Mouse (Mus musculus): ENCODE results near the gene Kif17. TPM values are rescaled to one million over a fixed set of nuclear protein-coding genes. Genes with fewer than 3 reads are reported as not detected.
A peak's percentile ranks its signal among the peaks of the same experiment; 100 is the strongest.

The Kif17 gene
- total and polyA plus RNA-seq, 3 experiments = 0.54 to 2.5 TPM; not detected in 1

- Histone ChIP-seq H3K4me3 (ENCODE audit: control insufficient read depth in 1 of 2, insufficient read depth in 1 of 2, low read depth in 2 of 2, low read length in 2 of 2) (peak overlapping the region; percentile 88 to 97), H3K27ac (ENCODE audit: control insufficient read depth, low read depth, low read length) (peak overlapping the region; percentile 74), H3K79me2 (ENCODE audit: control insufficient read depth, insufficient read depth, low read length, poor library complexity) (peaks cover 35% of the 10 kb centered on the region), H3K9ac (ENCODE audit: control insufficient read depth, low read depth, low read length, poor library complexity, severe bottlenecking) (peak overlapping the region; percentile 97), H3K4me1 (ENCODE audit: control insufficient read depth in 1 of 2, insufficient read depth in 2 of 2, low read length in 2 of 2) (peaks cover 7 to 14% of the 10 kb centered on the region in 2 experiments), H3K36me3 (ENCODE audit: control insufficient read depth in 1 of 2, insufficient read depth in 2 of 2, low read length in 2 of 2) (peaks cover 14 to 17% of the 10 kb centered on the region in 2 experiments), H3K27me3 (ENCODE audit: control insufficient read depth in 1 of 2, insufficient read depth in 2 of 2, low read length in 2 of 2) (no peaks in the 10 kb centered on the region), H3K9me3 (replicated peaks; ENCODE audit: insufficient read depth, low read length) (no peaks in the 10 kb centered on the region)
- TF ChIP-seq CHD2 (IDR thresholded peaks at IDR 0.05; ENCODE audit: low read length) (peak; percentile 31; the same call in 1 of the 2 replicates), MAX (IDR thresholded peaks at IDR 0.05; ENCODE audit: low read length) (peak; percentile 59; the same call in 1 of the 2 replicates), SIN3A (IDR thresholded peaks at IDR 0.05; ENCODE audit: low read length) (peak; percentile 85; the same call in 1 of the 2 replicates), RAD21 (IDR thresholded peaks at IDR 0.05; ENCODE audit: low read depth, low read length) (no peak), NELFE (IDR thresholded peaks at IDR 0.05; ENCODE audit: low read depth, low read length) (peak; percentile 90), BHLHE40 (IDR thresholded peaks at IDR 0.05; ENCODE audit: borderline replicate concordance, low read depth, low read length) (no peak), USF1 (IDR thresholded peaks at IDR 0.05; ENCODE audit: low read depth, low read length) (peak; percentile 32; the same call in 1 of the 2 replicates), CTCF (IDR thresholded peaks at IDR 0.05 in 2 of 3, conservative IDR thresholded peaks at IDR 0.05 in 1 of 3; ENCODE audit: control insufficient read depth in 1 of 3, insufficient read depth in 1 of 3, low read depth in 2 of 3, low read length in 3 of 3, poor library complexity in 1 of 3, severe bottlenecking in 1 of 3) (no peak; a peak in 1 of 6 replicates), MAZ (IDR thresholded peaks at IDR 0.05; ENCODE audit: low read depth, low read length) (peak; percentile 50; the same call in 1 of the 2 replicates), CHD1 (IDR thresholded peaks at IDR 0.05; ENCODE audit: low read depth, low read length) (no peak), MXI1 (IDR thresholded peaks at IDR 0.05; ENCODE audit: low read depth, low read length) (peak; percentile 63), POLR2A (IDR thresholded peaks at IDR 0.05; ENCODE audit: control insufficient read depth in 1 of 2, insufficient read depth in 1 of 2, low read depth in 1 of 2, low read length in 2 of 2, poor library complexity in 1 of 2) (peak in 1 of 2 experiments; percentile 53; a peak in 2 of 4 replicates), TAL1 (IDR thresholded peaks at IDR 0.05; ENCODE audit: low read length) (no peak), HCFC1 (IDR thresholded peaks at IDR 0.05; ENCODE audit: low read depth, low read length) (peak; percentile 89), MEF2A (IDR thresholded peaks at IDR 0.05; ENCODE audit: extremely low read depth, insufficient replicate concordance, low read depth, low read length, poor library complexity, severe bottlenecking) (no peak), SMC3 (IDR thresholded peaks at IDR 0.05; ENCODE audit: low read depth, low read length) (no peak), ZC3H11A (IDR thresholded peaks at IDR 0.05; ENCODE audit: low read depth, low read length) (no peak), NRF1 (IDR thresholded peaks at IDR 0.05; ENCODE audit: insufficient read depth, low read depth, low read length, poor library complexity, severe bottlenecking) (peak; percentile 94), ELF1 (IDR thresholded peaks at IDR 0.05; ENCODE audit: low read depth, low read length) (peak; percentile 80), ZKSCAN1 (IDR thresholded peaks at IDR 0.05; ENCODE audit: low read depth, low read length) (no peak), POLR2AphosphoS5 (IDR thresholded peaks at IDR 0.05; ENCODE audit: borderline replicate concordance, low read depth, low read length) (no peak), E2F4 (IDR thresholded peaks at IDR 0.05; ENCODE audit: borderline replicate concordance, low read depth, low read length) (no peak), MYC (IDR thresholded peaks at IDR 0.05; ENCODE audit: low read depth, low read length) (no peak), POLR2AphosphoS2 (IDR thresholded peaks at IDR 0.05; ENCODE audit: low read length) (no peak; the same call in 1 of the 2 replicates), USF2 (IDR thresholded peaks at IDR 0.05; ENCODE audit: borderline replicate concordance in 1 of 2, insufficient read depth in 1 of 2, low read depth in 1 of 2, low read length in 2 of 2) (no peak), TCF12 (IDR thresholded peaks at IDR 0.05; ENCODE audit: low read depth, low read length) (peak; percentile 34), GABPA (IDR thresholded peaks at IDR 0.05; ENCODE audit: low read depth, low read length) (no peak), KAT2A (conservative IDR thresholded peaks at IDR 0.05; ENCODE audit: low read depth, low read length) (peak; percentile 60), GATA1 (IDR thresholded peaks at IDR 0.05; ENCODE audit: low read depth, low read length) (no peak)
- peak; percentile 98 for DNase-seq (ENCODE audit: low read depth, low spot score)
Measured at GRCm38 (mm10) chr4:138216891-138217392, 33.3 kb upstream of the Kif17 start.

All from MEL (cell line).